In genomic region chr4:32381666-32382381, GRCm38 (mm10) we compare ENCODE assay signal across 13 mouse cellular contexts.
DNase-seq lines count a peak whose midpoint lies in the region; ATAC-seq and TF ChIP-seq lines count a peak whose summit lies in the region.
"Had no signal": no experiment of that assay in that cellular context is flagged by ENCODE, and none has a peak within 500 bp of the region (broad histone marks: within the 10 kb centered on the region; RNA-seq: fewer than 3 reads in every experiment).

No protein-coding gene starts in this region.

- no peak for ATAC-seq in forebrain, embryonic 12.5 days (ENCODE audit: low FRiP score)
- no peak for ATAC-seq in forebrain, embryonic 13.5 days
- ATAC-seq in midbrain, embryonic 13.5 days = no peak
- ATAC-seq in midbrain, embryonic 14.5 days (ENCODE audit: low FRiP score, low TSS enrichment) = no peak
- ATAC-seq in lung, postnatal 0 days = peak; percentile 87
- ATAC-seq in neural tube, embryonic 15.5 days (ENCODE audit: low FRiP score) = peak; percentile 67

- intact Hi-C loops in left cerebral cortex, adult 2 months (cut with DNase I) = no loop called here

- H3K4me3 ChIP-seq in forebrain, embryonic 12.5 days (replicated peaks) = no peak overlapping the region
- H3K4me3 ChIP-seq in forebrain, embryonic 13.5 days = no peak overlapping the region
- H3K4me3 ChIP-seq in midbrain, embryonic 13.5 days (replicated peaks) = no peak overlapping the region
- no peak overlapping the region for H3K4me3 ChIP-seq in midbrain, embryonic 14.5 days (replicated peaks; ENCODE audit: low read depth, low read length)
- no peak overlapping the region for H3K4me3 ChIP-seq in lung, postnatal 0 days (ENCODE audit: low read depth, low read length)
- no peak overlapping the region for H3K4me3 ChIP-seq in neural tube, embryonic 15.5 days (replicated peaks)
- H3K4me3 ChIP-seq in left cerebral cortex, adult 2 months = no peak overlapping the region
- H3K4me3 ChIP-seq: liver, embryonic 15.5 days had no signal

- no peak for TF ChIP-seq CTCF in lung, postnatal 0 days (IDR thresholded peaks at IDR 0.05)
- no peak for TF ChIP-seq CTCF in left cerebral cortex, adult 2 months (IDR thresholded peaks at IDR 0.05)

- no peaks in the 10 kb centered on the region for H3K27me3 ChIP-seq in forebrain, embryonic 12.5 days
- no peaks in the 10 kb centered on the region for H3K27me3 ChIP-seq in forebrain, embryonic 13.5 days
- no peaks in the 10 kb centered on the region for H3K27me3 ChIP-seq in midbrain, embryonic 13.5 days
- H3K27me3 ChIP-seq in midbrain, embryonic 14.5 days (ENCODE audit: control insufficient read depth, insufficient read depth, low read length) = no peaks in the 10 kb centered on the region
- H3K27me3 ChIP-seq in lung, postnatal 0 days (replicated peaks; ENCODE audit: insufficient read depth, low read length) = no peaks in the 10 kb centered on the region
- H3K27me3 ChIP-seq in neural tube, embryonic 15.5 days (replicated peaks) = no peaks in the 10 kb centered on the region
- H3K27me3 ChIP-seq: liver, embryonic 15.5 days had no signal

- peaks cover 9% of the 10 kb centered on the region for H3K4me1 ChIP-seq in forebrain, embryonic 12.5 days
- H3K4me1 ChIP-seq in forebrain, embryonic 13.5 days = peaks cover 12% of the 10 kb centered on the region
- H3K4me1 ChIP-seq in midbrain, embryonic 13.5 days (replicated peaks) = peaks cover 26% of the 10 kb centered on the region
- H3K4me1 ChIP-seq in midbrain, embryonic 14.5 days (ENCODE audit: control insufficient read depth, insufficient read depth, low read length) = peaks cover 8% of the 10 kb centered on the region; the same call in 1 of the 2 replicates
- H3K4me1 ChIP-seq in lung, postnatal 0 days (ENCODE audit: insufficient read depth, low read depth, low read length) = peaks cover 8% of the 10 kb centered on the region; the same call in 1 of the 2 replicates
- H3K4me1 ChIP-seq in neural tube, embryonic 15.5 days = peaks cover 33% of the 10 kb centered on the region

- 86% methylated on average over 16 of the region's 16 CpGs for WGBS in forebrain, embryonic 12.5 days
- 82% methylated on average over 16 of the region's 16 CpGs for WGBS in forebrain, embryonic 13.5 days
- WGBS in midbrain, embryonic 13.5 days = 83% methylated on average over 16 of the region's 16 CpGs
- WGBS in midbrain, embryonic 14.5 days = 81% methylated on average over 16 of the region's 16 CpGs
- 52% methylated on average over 16 of the region's 16 CpGs for WGBS in lung, postnatal 0 days
- 60% methylated on average over 16 of the region's 16 CpGs for WGBS in neural tube, embryonic 15.5 days

- H3K27ac ChIP-seq in forebrain, embryonic 12.5 days = 0 out of 2 replicates have a peak overlapping the region, but pooled peaks have one; percentile 36
- H3K27ac ChIP-seq in forebrain, embryonic 13.5 days = no peak overlapping the region
- peak overlapping the region; percentile 46; the same call in 1 of the 2 replicates for H3K27ac ChIP-seq in midbrain, embryonic 13.5 days
- no peak overlapping the region for H3K27ac ChIP-seq in midbrain, embryonic 14.5 days (replicated peaks; ENCODE audit: low read depth, low read length)
- H3K27ac ChIP-seq in lung, postnatal 0 days (ENCODE audit: low read length) = peak overlapping the region; percentile 54
- peak overlapping the region; percentile 78 for H3K27ac ChIP-seq in neural tube, embryonic 15.5 days (replicated peaks)
- no peak overlapping the region for H3K27ac ChIP-seq in left cerebral cortex, adult 2 months
- H3K27ac ChIP-seq: liver, embryonic 15.5 days had no signal

- no peaks in the 10 kb centered on the region for H3K36me3 ChIP-seq in forebrain, embryonic 12.5 days (replicated peaks)
- 0 out of 2 replicates have a peak, but pooled peaks cover 4% of the 10 kb centered on the region for H3K36me3 ChIP-seq in forebrain, embryonic 13.5 days (ENCODE audit: poor library complexity, severe bottlenecking)
- no peaks in the 10 kb centered on the region for H3K36me3 ChIP-seq in midbrain, embryonic 13.5 days
- no peaks in the 10 kb centered on the region for H3K36me3 ChIP-seq in midbrain, embryonic 14.5 days (ENCODE audit: control insufficient read depth, insufficient read depth, low read length)
- no peaks in the 10 kb centered on the region for H3K36me3 ChIP-seq in lung, postnatal 0 days (ENCODE audit: insufficient read depth, low read length)
- H3K36me3 ChIP-seq in neural tube, embryonic 15.5 days = no peaks in the 10 kb centered on the region
- H3K36me3 ChIP-seq: liver, embryonic 15.5 days had no signal

- H3K9me3 ChIP-seq in forebrain, embryonic 12.5 days = no peaks in the 10 kb centered on the region
- no peaks in the 10 kb centered on the region for H3K9me3 ChIP-seq in forebrain, embryonic 13.5 days (replicated peaks)
- H3K9me3 ChIP-seq in midbrain, embryonic 13.5 days = no peaks in the 10 kb centered on the region
- H3K9me3 ChIP-seq in midbrain, embryonic 14.5 days (ENCODE audit: control insufficient read depth, low read length) = no peaks in the 10 kb centered on the region
- H3K9me3 ChIP-seq in lung, postnatal 0 days (ENCODE audit: low read length) = no peaks in the 10 kb centered on the region
- no peaks in the 10 kb centered on the region for H3K9me3 ChIP-seq in neural tube, embryonic 15.5 days (replicated peaks)
- H3K9me3 ChIP-seq: liver, embryonic 15.5 days had no signal

- peak; percentile 81 for TF ChIP-seq EP300 in lung, postnatal 0 days (IDR thresholded peaks at IDR 0.05)

- DNase-seq in midbrain, embryonic 14.5 days = no peak
- DNase-seq in lung, postnatal 0 days (ENCODE audit: low spot score) = peak; percentile 73
- DNase-seq in left cerebral cortex, adult 2 months (ENCODE audit: extremely low spot score in 1 of 2, low spot score in 2 of 2) = no peak
- no peak for DNase-seq in urinary bladder, adult 2 months (ENCODE audit: low spot score)
- DNase-seq: adrenal gland, postnatal 25 days; gastrocnemius, postnatal 25 days; kidney, adult 11 months; right cerebral cortex, postnatal 4 days had no signal

- no peak overlapping the region for H3K9ac ChIP-seq in forebrain, embryonic 12.5 days
- H3K9ac ChIP-seq in forebrain, embryonic 13.5 days = no peak overlapping the region
- H3K9ac ChIP-seq in midbrain, embryonic 13.5 days (replicated peaks) = no peak overlapping the region
- no peak overlapping the region for H3K9ac ChIP-seq in midbrain, embryonic 14.5 days (replicated peaks; ENCODE audit: low read length)
- H3K9ac ChIP-seq in lung, postnatal 0 days (replicated peaks; ENCODE audit: low read depth) = no peak overlapping the region
- H3K9ac ChIP-seq in neural tube, embryonic 15.5 days (replicated peaks) = no peak overlapping the region
- H3K9ac ChIP-seq: liver, embryonic 15.5 days had no signal

- H3K4me2 ChIP-seq in forebrain, embryonic 12.5 days = no peak overlapping the region
- no peak overlapping the region for H3K4me2 ChIP-seq in forebrain, embryonic 13.5 days
- H3K4me2 ChIP-seq in midbrain, embryonic 13.5 days (replicated peaks) = no peak overlapping the region
- H3K4me2 ChIP-seq in midbrain, embryonic 14.5 days (ENCODE audit: low read length) = no peak overlapping the region
- no peak overlapping the region for H3K4me2 ChIP-seq in lung, postnatal 0 days (replicated peaks; ENCODE audit: low read depth, low read length)
- no peak overlapping the region for H3K4me2 ChIP-seq in neural tube, embryonic 15.5 days
- H3K4me2 ChIP-seq: liver, embryonic 15.5 days had no signal

Comparison
In these comparisons a context has a peak if more than half of its experiments do, and no peak if none do; other contexts are left out.
1. H3K27ac ChIP-seq: peak in forebrain, embryonic 12.5 days (single experiment), midbrain, embryonic 13.5 days (single experiment), lung, postnatal 0 days (single experiment) and neural tube, embryonic 15.5 days (single experiment); none in forebrain, embryonic 13.5 days (single experiment), midbrain, embryonic 14.5 days (single experiment) and left cerebral cortex, adult 2 months (single experiment).
2. ATAC-seq: peak in lung, postnatal 0 days (single experiment) and neural tube, embryonic 15.5 days (single experiment); none in forebrain, embryonic 12.5 days (single experiment), forebrain, embryonic 13.5 days (single experiment), midbrain, embryonic 13.5 days (single experiment) and midbrain, embryonic 14.5 days (single experiment).